Comparison of ENCODE assay signal across 13 mouse cellular contexts in the genomic region with DNA sequence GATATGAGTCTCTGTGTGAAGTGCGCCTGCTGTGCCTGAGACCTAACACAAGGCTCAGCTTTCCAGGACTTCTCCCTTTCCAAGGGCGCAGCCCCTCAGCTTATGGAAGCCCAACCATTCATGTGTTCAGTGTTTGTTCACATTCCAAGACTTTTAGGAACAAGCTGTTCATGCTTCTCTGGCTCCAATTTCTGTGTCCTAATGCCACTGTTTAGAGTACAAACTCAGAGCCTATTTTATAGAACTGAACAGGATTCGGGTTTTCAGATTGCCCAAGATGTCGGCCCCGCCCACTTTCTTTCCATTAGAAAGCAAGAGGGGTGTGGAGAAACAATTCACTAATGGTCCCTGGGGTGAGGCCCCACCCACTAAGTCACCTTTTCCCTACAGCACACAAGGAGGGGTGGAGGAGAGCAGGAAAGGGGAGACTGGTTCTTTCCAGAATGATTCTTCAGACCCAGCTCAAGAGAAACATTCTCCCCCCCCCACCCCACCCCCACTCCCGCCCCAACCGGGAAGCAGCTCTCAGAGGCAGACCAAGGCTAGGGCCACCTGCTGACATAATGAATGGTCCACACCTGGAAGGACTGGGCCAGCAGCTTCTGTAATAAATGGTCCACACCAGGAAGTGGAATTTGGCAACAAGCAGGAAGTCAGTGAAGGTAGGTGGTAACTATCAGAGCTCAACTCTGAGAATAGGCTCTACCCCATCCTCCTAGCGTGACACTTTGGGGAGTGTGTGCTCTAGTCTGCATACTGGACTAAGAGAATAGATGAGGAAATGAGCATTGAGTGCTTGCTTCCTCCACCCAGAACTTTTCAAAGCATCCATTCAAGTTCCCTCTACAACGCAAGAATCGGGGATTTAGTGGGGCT.
A peak's percentile ranks its signal among the peaks of the same experiment; 100 is the strongest.
DNase-seq lines count a peak whose midpoint lies in the region; ATAC-seq and TF ChIP-seq lines count a peak whose summit lies in the region.
"Had no signal": no experiment of that assay in that cellular context is flagged by ENCODE, and none has a peak within 500 bp of the region (broad histone marks: within the 10 kb centered on the region; RNA-seq: fewer than 3 reads in every experiment).

No protein-coding gene starts in this region.

- no peak for TF ChIP-seq POLR2A in heart, adult 2 months (IDR thresholded peaks at IDR 0.05; ENCODE audit: insufficient read depth, low read depth, low read length)
- no peak for TF ChIP-seq POLR2A in CH12.LX (IDR thresholded peaks at IDR 0.05; ENCODE audit: low read depth, low read length)

- 63% methylated on average over 10 of the region's 10 CpGs for WGBS in heart, adult 2 months
- 49% methylated on average over 10 of the region's 10 CpGs for WGBS in lung, postnatal 0 days

- no peak overlapping the region for H3K27ac ChIP-seq in heart, adult 2 months
- no peak overlapping the region for H3K27ac ChIP-seq in CH12.LX (ENCODE audit: insufficient read depth, low read depth)
- peak overlapping the region; percentile 69 for H3K27ac ChIP-seq in lung, postnatal 0 days (ENCODE audit: low read length)
- H3K27ac ChIP-seq: heart, embryonic 13.5 days; midbrain, embryonic 10.5 days; neural tube, embryonic 15.5 days had no signal

- TF ChIP-seq EP300 in heart, adult 2 months (IDR thresholded peaks at IDR 0.05; ENCODE audit: insufficient read depth, low read depth, low read length) = no peak
- no peak for TF ChIP-seq EP300 in CH12.LX (IDR thresholded peaks at IDR 0.05; ENCODE audit: low read length)
- TF ChIP-seq EP300 in lung, postnatal 0 days (IDR thresholded peaks at IDR 0.05) = peak; percentile 93

- no peaks in the 10 kb centered on the region for H3K79me2 ChIP-seq in heart, adult 2 months (replicated peaks; ENCODE audit: control insufficient read depth, insufficient read depth, low read length)
- H3K79me2 ChIP-seq in CH12.LX (replicated peaks; ENCODE audit: control insufficient read depth, extremely low read depth, insufficient read depth, poor library complexity, severe bottlenecking) = no peaks in the 10 kb centered on the region

- no peak for TF ChIP-seq CTCF in heart, adult 2 months (IDR thresholded peaks at IDR 0.05)
- TF ChIP-seq CTCF in CH12.LX (conservative IDR thresholded peaks at IDR 0.05 in 1 of 2, IDR thresholded peaks at IDR 0.05 in 1 of 2; ENCODE audit: low read depth in 2 of 2, low read length in 2 of 2) = no peak
- no peak for TF ChIP-seq CTCF in lung, postnatal 0 days (IDR thresholded peaks at IDR 0.05)

- no peak overlapping the region for H3K4me2 ChIP-seq in CH12.LX (ENCODE audit: insufficient read depth, low read depth, poor library complexity, severe bottlenecking)
- no peak overlapping the region for H3K4me2 ChIP-seq in lung, postnatal 0 days (replicated peaks; ENCODE audit: low read depth, low read length)
- H3K4me2 ChIP-seq: heart, embryonic 13.5 days; neural tube, embryonic 15.5 days had no signal

- peaks cover 2% of the 10 kb centered on the region for H3K4me1 ChIP-seq in heart, adult 2 months (ENCODE audit: control insufficient read depth, insufficient read depth, low read length)
- H3K4me1 ChIP-seq in CH12.LX (ENCODE audit: control insufficient read depth in 1 of 2, insufficient read depth in 2 of 2) = peaks cover 0 to 22% of the 10 kb centered on the region in 2 experiments; a peak in 2 of 4 replicates
- H3K4me1 ChIP-seq in lung, postnatal 0 days (ENCODE audit: insufficient read depth, low read depth, low read length) = peaks cover 2% of the 10 kb centered on the region
- H3K4me1 ChIP-seq: heart, embryonic 13.5 days; neural tube, embryonic 15.5 days had no signal

- in situ Hi-C loops in CH12.LX (cut with MboI; ENCODE audit: low pct_ligation_motif_present, low pct_unique_long_range_greater_than_20kb, low sequenced_read_pairs) = no loop called here

- no peaks in the 10 kb centered on the region for H3K27me3 ChIP-seq in heart, adult 2 months (ENCODE audit: control insufficient read depth, insufficient read depth, low read length)
- H3K27me3 ChIP-seq in CH12.LX (replicated peaks) = no peaks in the 10 kb centered on the region
- H3K27me3 ChIP-seq in lung, postnatal 0 days (replicated peaks; ENCODE audit: insufficient read depth, low read length) = no peaks in the 10 kb centered on the region
- H3K27me3 ChIP-seq: heart, embryonic 13.5 days; neural tube, embryonic 15.5 days had no signal

- TF ChIP-seq RAD21 in CH12.LX (IDR thresholded peaks at IDR 0.05; ENCODE audit: low read depth, low read length) = no peak

- no peak overlapping the region for H3K4me3 ChIP-seq in heart, adult 2 months
- H3K4me3 ChIP-seq in CH12.LX (replicated peaks in 1 of 3; ENCODE audit: low read depth in 2 of 3, low read length in 2 of 3, poor library complexity in 1 of 3) = no peak overlapping the region
- H3K4me3 ChIP-seq in lung, postnatal 0 days (ENCODE audit: low read depth, low read length) = no peak overlapping the region
- H3K4me3 ChIP-seq: heart, embryonic 13.5 days; midbrain, embryonic 10.5 days; neural tube, embryonic 15.5 days had no signal

- peak; percentile 58 for ATAC-seq in granulocyte monocyte progenitor cell, adult 5-6 weeks (replicated peaks; ENCODE audit: poor library complexity, severe bottlenecking)
- peak; percentile 91 for ATAC-seq in lung, postnatal 0 days

- DNase-seq in heart, adult 11 months = peak; percentile 92
- no peak for DNase-seq in heart, adult 2 months
- no peak for DNase-seq in CH12.LX (ENCODE audit: extremely low read depth)
- peak; percentile 93 for DNase-seq in lung, postnatal 0 days (ENCODE audit: low spot score)
- no peak for DNase-seq in left cerebral cortex, adult 18-20 months (ENCODE audit: low spot score in 2 of 2)
- DNase-seq in spleen, postnatal 14 days (ENCODE audit: low spot score in 2 of 2) = no peak
- DNase-seq in embryo, embryonic 9.5 days (ENCODE audit: extremely low spot score) = no peak
- DNase-seq: B cell, adult 2 months; embryo, embryonic 11 days had no signal

- no peak overlapping the region for H3K9ac ChIP-seq in heart, adult 2 months (ENCODE audit: low read depth, low read length)
- H3K9ac ChIP-seq in CH12.LX (ENCODE audit: insufficient read depth, low read depth) = no peak overlapping the region
- no peak overlapping the region for H3K9ac ChIP-seq in lung, postnatal 0 days (replicated peaks; ENCODE audit: low read depth)
- H3K9ac ChIP-seq: heart, embryonic 13.5 days; neural tube, embryonic 15.5 days had no signal

- intact Hi-C loops in heart, adult 2 months (cut with DNase I) = no loop called here

- dilution Hi-C loops in CH12.LX (cut with MboI; ENCODE audit: extremely low pct_ligation_motif_present, extremely low pct_unique_long_range_greater_than_20kb, low sequenced_read_pairs) = no loop called here

- no peaks in the 10 kb centered on the region for H3K9me3 ChIP-seq in CH12.LX (replicated peaks; ENCODE audit: low read length)
- no peaks in the 10 kb centered on the region for H3K9me3 ChIP-seq in lung, postnatal 0 days (ENCODE audit: low read length)
- H3K9me3 ChIP-seq: heart, embryonic 13.5 days; midbrain, embryonic 10.5 days; neural tube, embryonic 15.5 days had no signal

- H3K36me3 ChIP-seq in heart, adult 2 months (ENCODE audit: control insufficient read depth, insufficient read depth, low read length) = no peaks in the 10 kb centered on the region
- H3K36me3 ChIP-seq in CH12.LX (replicated peaks in 1 of 2; ENCODE audit: control insufficient read depth in 1 of 2, insufficient read depth in 1 of 2, low read length in 1 of 2) = no peaks in the 10 kb centered on the region
- no peaks in the 10 kb centered on the region for H3K36me3 ChIP-seq in lung, postnatal 0 days (ENCODE audit: insufficient read depth, low read length)
- H3K36me3 ChIP-seq: heart, embryonic 13.5 days; midbrain, embryonic 10.5 days; neural tube, embryonic 15.5 days had no signal

TF ChIP-seq in CH12.LX, 34 proteins besides CTCF, POLR2A, EP300 and RAD21:
- no peak for TF ChIP-seq SMC3 (IDR thresholded peaks at IDR 0.05; ENCODE audit: low read depth, low read length)
- 0 out of 2 replicates have a peak, but pooled peaks have one; percentile 11 for TF ChIP-seq ELF1 (IDR thresholded peaks at IDR 0.05; ENCODE audit: low read depth, low read length)
TF ChIP-seq in CH12.LX: peak in this region for 1.

Comparison
In these comparisons a context has a peak if more than half of its experiments do, and no peak if none do; other contexts are left out.
1. DNase-seq: peak in heart, adult 11 months (single experiment) and lung, postnatal 0 days (single experiment); none in heart, adult 2 months (0 of 2), CH12.LX (single experiment), left cerebral cortex, adult 18-20 months (0 of 2), spleen, postnatal 14 days (0 of 2) and embryo, embryonic 9.5 days (single experiment).